Mouse (Mus musculus) lung, adult 2 months (tissue): ENCODE measurements at regions not wholly inside any gene's neighbourhood (a gene's known extent, or its start where the extent isn't known, plus 50 kb on each side); places are given as distances from the start of the nearest gene placed in this dataset.

ENCODE experiments used
- CTCF ChIP-seq: fragments of 200-500 bp; IDR thresholded peaks from 2 replicates; pipeline ENCODE4 v1.5.1; 2011; ENCODE audit warnings: mild to moderate bottlenecking, low read length, control low read depth; ENCODE audit not compliant: insufficient read depth
- POLR2A ChIP-seq: fragments of 200-500 bp; IDR thresholded peaks from 2 replicates; pipeline ENCODE4 v1.6.1; 2011; ENCODE audit warnings: low read depth, mild to moderate bottlenecking, control low read depth, low read length, borderline replicate concordance; ENCODE audit errors: extremely low read depth

- TF ChIP-seq CTCF (no peak), POLR2A (no peak)
Observed at GRCm38 (mm10) chr13:34462206-34462807, 117.3 kb upstream of the Slc22a23 start.
